10 mouse cellular contexts compared by ENCODE assay signal in genomic region chr16:76365790-76366406, GRCm38 (mm10). TPM values are rescaled to one million over a fixed set of nuclear protein-coding genes. Genes with fewer than 3 reads are reported as not detected.
DNase-seq lines count a peak whose midpoint lies in the region; ATAC-seq and TF ChIP-seq lines count a peak whose summit lies in the region.
"Had no signal": no experiment of that assay in that cellular context is flagged by ENCODE, and none has a peak within 500 bp of the region (broad histone marks: within the 10 kb centered on the region; RNA-seq: fewer than 3 reads in every experiment).

No protein-coding gene starts in this region.

- no peak overlapping the region for H3K27ac ChIP-seq in midbrain, postnatal 0 days (ENCODE audit: low read depth, low read length)
- H3K27ac ChIP-seq: embryonic facial prominence, embryonic 12.5 days; layer of hippocampus, adult 2 months had no signal

- no peak for TF ChIP-seq POLR2A in lung, adult 2 months (IDR thresholded peaks at IDR 0.05; ENCODE audit: borderline replicate concordance, extremely low read depth, low read depth, low read length)
- no peak for TF ChIP-seq POLR2A in brain, embryonic 14.5 days (IDR thresholded peaks at IDR 0.05; ENCODE audit: borderline replicate concordance, extremely low read depth, insufficient read depth, insufficient read length, poor library complexity, severe bottlenecking)

- H3K36me3 ChIP-seq in midbrain, postnatal 0 days (ENCODE audit: insufficient read depth, low read length) = no peaks in the 10 kb centered on the region

- no peak overlapping the region for H3K4me2 ChIP-seq in midbrain, postnatal 0 days (ENCODE audit: low read depth, low read length, poor library complexity, severe bottlenecking)
- H3K4me2 ChIP-seq: embryonic facial prominence, embryonic 12.5 days had no signal

- DNase-seq in lung, postnatal 25 days (ENCODE audit: low spot score) = peak; percentile 20
- no peak for DNase-seq in lung, adult 2 months
- DNase-seq in brain, embryonic 14.5 days (ENCODE audit: low read depth) = peak; percentile 3
- DNase-seq in thymus, postnatal 25 days = peak; percentile 53
- DNase-seq in left cerebral cortex, postnatal 25 days (ENCODE audit: low spot score in 2 of 2) = no peak
- DNase-seq in midbrain, postnatal 0 days (ENCODE audit: low spot score) = no peak
- no peak for DNase-seq in kidney, postnatal 36 days

- intact Hi-C loops in left cerebral cortex, postnatal 25 days (cut with DNase I) = no loop called here

- no peak overlapping the region for H3K4me3 ChIP-seq in lung, adult 2 months (replicated peaks; ENCODE audit: extremely low read depth, low read depth, low read length)
- H3K4me3 ChIP-seq in midbrain, postnatal 0 days (ENCODE audit: low read depth, low read length) = no peak overlapping the region
- H3K4me3 ChIP-seq: embryonic facial prominence, embryonic 12.5 days; layer of hippocampus, adult 2 months had no signal

- no peaks in the 10 kb centered on the region for H3K27me3 ChIP-seq in midbrain, postnatal 0 days (ENCODE audit: insufficient read depth, low read length)
- H3K27me3 ChIP-seq: embryonic facial prominence, embryonic 12.5 days had no signal

- peaks cover 13% of the 10 kb centered on the region for H3K4me1 ChIP-seq in lung, adult 2 months (ENCODE audit: control insufficient read depth, insufficient read depth, low read length)
- no peaks in the 10 kb centered on the region for H3K4me1 ChIP-seq in midbrain, postnatal 0 days (ENCODE audit: insufficient read depth, low read length)

- 74% methylated on average over 17 of the region's 17 CpGs for WGBS in lung, adult 2 months
- WGBS in midbrain, postnatal 0 days = 72% methylated on average over 17 of the region's 17 CpGs

- peak; percentile 39 for ATAC-seq in megakaryocyte progenitor cell, adult 5-6 weeks (replicated peaks; ENCODE audit: poor library complexity)
- ATAC-seq in midbrain, postnatal 0 days (ENCODE audit: low FRiP score) = no peak

- no peak overlapping the region for H3K9ac ChIP-seq in midbrain, postnatal 0 days (replicated peaks; ENCODE audit: low read length, poor library complexity, severe bottlenecking)
- H3K9ac ChIP-seq: embryonic facial prominence, embryonic 12.5 days had no signal

- TF ChIP-seq CTCF in lung, adult 2 months (IDR thresholded peaks at IDR 0.05; ENCODE audit: insufficient read depth, low read length) = no peak
- TF ChIP-seq CTCF in brain, embryonic 14.5 days (IDR thresholded peaks at IDR 0.05; ENCODE audit: borderline replicate concordance, extremely low read depth, insufficient read depth, insufficient read length) = no peak
- TF ChIP-seq CTCF in midbrain, postnatal 0 days (IDR thresholded peaks at IDR 0.05) = no peak

- no peaks in the 10 kb centered on the region for H3K9me3 ChIP-seq in midbrain, postnatal 0 days (ENCODE audit: low read length)
- H3K9me3 ChIP-seq: embryonic facial prominence, embryonic 12.5 days had no signal

RNA-seq across cellular contexts. Expression of gene Nrip1, which starts 7.7 kb away (rescaled TPM):
- 7.6 and 8.0 TPM in 2 replicates for polyA plus RNA-seq in lung, adult 2 months (2012; rRNA removed)
- polyA plus RNA-seq in brain, embryonic 14.5 days (2012; rRNA removed) = 3.5 and 10.4 TPM in 2 replicates
- total RNA-seq in megakaryocyte progenitor cell, adult 5-6 weeks (2015) = 18.5 and 24.2 TPM in 2 replicates
- 11.0 and 14.3 TPM in 2 replicates for total RNA-seq in megakaryocyte progenitor cell, adult 5-6 weeks (2017)
- 10 to 100 TPM; 49.7 to 60.8 TPM for total RNA-seq in left cerebral cortex, postnatal 25 days (2021)
- 33.7 and 55.8 TPM in 2 replicates for total RNA-seq in midbrain, postnatal 0 days (2014; rRNA removed)
- 27.2 and 29.5 TPM in 2 replicates for polyA plus RNA-seq in midbrain, postnatal 0 days (2015; fragmentation: Nextera tagmentation; extraction: Ambion mirVana)

Comparison
In these comparisons a context has a peak if more than half of its experiments do, and no peak if none do; other contexts are left out.
1. DNase-seq: peak in lung, postnatal 25 days (single experiment), brain, embryonic 14.5 days (single experiment) and thymus, postnatal 25 days (single experiment); none in lung, adult 2 months (single experiment), left cerebral cortex, postnatal 25 days (0 of 2), midbrain, postnatal 0 days (single experiment) and kidney, postnatal 36 days (0 of 2).